Mouse (Mus musculus) myocyte (in vitro differentiated cells): ENCODE data around the gene Smco2.

Source experiments
- CEBPB ChIP-seq: IDR thresholded peaks from 2 replicates; pipeline ENCODE4 v1.6.1; 2011; ENCODE audit warnings: mild to moderate bottlenecking, moderate library complexity; ENCODE audit not compliant: poor library complexity, insufficient read depth, severe bottlenecking
- E2F4 ChIP-seq: IDR thresholded peaks from one replicate; pipeline ENCODE4 v1.6.1; 2011; ENCODE audit warnings: mild to moderate bottlenecking, control low read depth, moderate library complexity; ENCODE audit not compliant: insufficient read depth
- MAX ChIP-seq: IDR thresholded peaks from one replicate; pipeline ENCODE4 v1.6.1; 2011; ENCODE audit warnings: low read depth, mild to moderate bottlenecking, control low read depth
- MYOD1 ChIP-seq, 3 experiments: IDR thresholded peaks; one replicate each; pipeline ENCODE4 v1.6.1; 2011; ENCODE audit warnings: control low read depth in 2 of 3, low read depth in 2 of 3, mild to moderate bottlenecking in 2 of 3, moderate library complexity in 1 of 3; ENCODE audit not compliant: insufficient read length in 2 of 3, control insufficient read depth in 1 of 3
- MYOG ChIP-seq, 3 experiments: IDR thresholded peaks; one replicate each; pipeline ENCODE4 v1.6.1; 2011; ENCODE audit warnings: control low read depth in 2 of 3, low read depth in 2 of 3, mild to moderate bottlenecking in 2 of 3; ENCODE audit not compliant: insufficient read length in 2 of 3, control insufficient read depth in 1 of 3, insufficient read depth in 1 of 3
- POLR2A ChIP-seq: IDR thresholded peaks from one replicate; pipeline ENCODE4 v1.6.1; 2011; ENCODE audit warnings: low read depth, mild to moderate bottlenecking, control low read depth, moderate library complexity; ENCODE audit not compliant: insufficient read length
- POLR2AphosphoS2 ChIP-seq: IDR thresholded peaks from one replicate; pipeline ENCODE4 v1.6.1; 2011; ENCODE audit warnings: low read depth, control low read depth; ENCODE audit not compliant: insufficient read length
- REST ChIP-seq: IDR thresholded peaks from one replicate; pipeline ENCODE4 v1.6.1; 2011; ENCODE audit warnings: mild to moderate bottlenecking, control low read depth, moderate library complexity; ENCODE audit not compliant: insufficient read depth, insufficient read length
- SRF ChIP-seq: IDR thresholded peaks from one replicate; pipeline ENCODE4 v1.6.1; 2011; ENCODE audit warnings: low read depth; ENCODE audit not compliant: control insufficient read depth, insufficient read length
- TCF12 ChIP-seq: IDR thresholded peaks from one replicate; pipeline ENCODE4 v1.6.1; 2011; ENCODE audit warnings: mild to moderate bottlenecking, control low read depth; ENCODE audit not compliant: poor library complexity, insufficient read depth, severe bottlenecking
- TCF3 ChIP-seq: IDR thresholded peaks from one replicate; pipeline ENCODE4 v1.6.1; 2011; ENCODE audit warnings: low read depth, control low read depth; ENCODE audit not compliant: insufficient read length
- USF1 ChIP-seq: IDR thresholded peaks from one replicate; pipeline ENCODE4 v1.6.1; 2011; ENCODE audit warnings: low read depth, mild to moderate bottlenecking, control low read depth, moderate library complexity

DNA sequence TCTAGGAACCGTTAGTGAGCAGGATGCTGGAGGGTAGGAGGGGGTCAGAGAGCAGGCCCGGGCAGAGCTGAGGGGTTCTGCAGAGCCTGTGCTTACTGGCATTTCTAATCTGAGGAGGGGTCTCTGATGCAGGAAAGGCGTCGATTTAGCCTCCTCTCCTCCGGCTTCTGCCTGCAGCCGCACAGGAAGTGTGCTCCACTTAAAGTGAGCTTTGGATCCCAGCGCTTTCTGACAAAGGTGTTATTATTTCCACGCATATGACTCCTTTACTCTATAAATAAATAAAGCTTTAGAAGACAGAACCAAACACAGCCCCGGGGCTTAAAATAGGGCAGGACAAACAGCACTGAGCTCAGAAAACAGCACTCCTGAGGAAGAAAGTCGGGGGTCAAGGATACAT lies 29.0 kb downstream of the Smco2 start:
- TF ChIP-seq MAX (no peak), POLR2A (no peak), CEBPB (no peak), POLR2AphosphoS2 (no peak), TCF3 (no peak), USF1 (no peak), TCF12 (no peak), MYOG (IDR thresholded peaks at IDR 0.05; ENCODE audit: control insufficient read depth in 1 of 3, insufficient read depth in 1 of 3, insufficient read length in 2 of 3, low read depth in 2 of 3) (no peak), MYOD1 (IDR thresholded peaks at IDR 0.05; ENCODE audit: control insufficient read depth in 1 of 3, insufficient read length in 2 of 3, low read depth in 2 of 3) (no peak), SRF (no peak), E2F4 (no peak), REST (no peak)
